Mouse (Mus musculus): ENCODE measurements at regions not wholly inside any gene's neighbourhood (a gene's known extent, or its start where the extent isn't known, plus 50 kb on each side); places are given as distances from the start of the nearest gene placed in this dataset.

DNA sequence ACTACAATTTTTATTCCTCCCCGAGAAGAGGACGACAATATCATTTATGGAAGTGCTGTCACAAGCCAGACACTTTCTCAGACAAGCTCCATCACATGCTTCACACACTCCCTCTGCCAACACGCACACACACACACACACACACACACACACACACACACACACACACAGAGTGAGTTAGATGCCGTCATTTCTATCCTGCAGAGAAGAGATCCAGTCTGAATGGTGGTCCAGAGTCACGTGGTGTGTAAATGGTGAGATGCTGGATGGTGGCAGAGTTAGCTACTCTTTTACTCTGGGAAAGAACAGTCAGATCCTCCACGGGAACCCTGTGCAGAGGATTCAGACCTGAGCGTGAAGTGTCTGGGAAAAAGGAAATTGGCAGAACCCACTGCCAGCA is 86.2 kb upstream of the Mon1b start:
- no peak for TF ChIP-seq CTCF (IDR thresholded peaks at IDR 0.05)
- no peak for TF ChIP-seq POLR2A (IDR thresholded peaks at IDR 0.05; ENCODE audit: insufficient read depth, low read depth, low read length)

All from heart, adult 2 months (tissue).